Mouse (Mus musculus) forebrain, embryonic 12.5 days (tissue): ENCODE data around the gene Gm21904. TPM values are rescaled to one million over a fixed set of nuclear protein-coding genes. Genes with fewer than 3 reads are reported as not detected.
"Not testable (repeated sequence)": the region's sequence is repeated elsewhere in the genome, so short reads cannot be mapped to it uniquely, and the experiment has no call there.

Source experiments
- ATAC-seq: fragments of 200-750 bp; cut with Nextera tagmentation; 2 replicates; pipeline ENCODE4 v1.8.0; 2017; ENCODE audit warnings: moderate TSS enrichment; ENCODE audit not compliant: low FRiP score
- H3K27ac ChIP-seq: fragments of 300-500 bp; sonication (generic); 2 replicates; pipeline ENCODE4 v1.5.1; 2016; ENCODE audit warnings: mild to moderate bottlenecking
- H3K27me3 ChIP-seq: fragments of 300-500 bp; sonication (generic); 2 replicates; pipeline ENCODE4 v1.6.1; 2016; ENCODE audit warnings: mild to moderate bottlenecking
- H3K36me3 ChIP-seq: fragments of 300-500 bp; sonication (generic); replicated peaks from 2 replicates; pipeline ENCODE4 v1.6.1; 2016; ENCODE audit warnings: mild to moderate bottlenecking
- H3K4me1 ChIP-seq: fragments of 300-500 bp; sonication (generic); 2 replicates; pipeline ENCODE4 v1.6.1; 2016
- H3K4me2 ChIP-seq: fragments of 300-500 bp; sonication (generic); 2 replicates; pipeline ENCODE4 v1.6.1; 2016; ENCODE audit warnings: mild to moderate bottlenecking, moderate library complexity
- H3K4me3 ChIP-seq: fragments of 300-500 bp; sonication (generic); replicated peaks from 2 replicates; pipeline ENCODE4 v1.5.1; 2016; ENCODE audit warnings: mild to moderate bottlenecking
- H3K9ac ChIP-seq: fragments of 300-500 bp; sonication (generic); 2 replicates; pipeline ENCODE4 v1.6.1; 2016; ENCODE audit warnings: mild to moderate bottlenecking
- H3K9me3 ChIP-seq: fragments of 300-500 bp; sonication (generic); 2 replicates; pipeline ENCODE4 v1.6.1; 2016
- WGBS: fragments of 180-500 bp; shearing (Covaris S2); methylation state at CpG from one replicate; pipeline ENCODE4 v1.1.7; 2016; 5-methylcytosine and 5-hydroxymethylcytosine counted together
- polyA plus RNA-seq: library from polyadenylated mRNA; unstranded; fragments of >200 nt; fragmentation: Nextera tagmentation; extraction: Ambion mirVana; gene quantifications from 2 replicates; pipeline ENCODE4 v1.2.1, GENCODE M21; 2016

The Gm21904 gene
- polyA plus RNA-seq, result not detected in 2 replicates

DNA sequence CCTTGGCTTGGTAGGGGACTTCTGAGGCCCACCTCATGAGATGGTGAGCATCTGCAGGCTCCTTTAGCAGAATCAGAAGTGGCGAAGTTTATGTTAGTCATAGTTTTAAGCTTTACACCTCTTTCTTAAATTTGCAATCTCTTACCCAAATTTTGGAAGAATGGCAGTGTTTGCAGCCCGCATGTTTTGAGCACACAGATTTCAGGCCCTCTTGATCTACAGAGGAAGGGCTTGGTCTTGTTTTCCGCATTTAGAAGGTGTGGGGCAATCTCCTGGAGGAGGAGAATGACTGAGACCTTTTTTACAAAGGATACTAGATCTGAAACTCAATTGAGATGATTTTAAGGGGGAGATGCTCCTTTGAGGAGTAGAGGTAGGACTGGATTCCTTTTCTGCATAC is at the start of gene Gm21904:
Gm21904 (minus strand) TSS at position 101 of the 400 bp plus-strand sequence.
- not testable (repeated sequence) for H3K36me3 ChIP-seq, H3K9ac ChIP-seq, H3K9me3 ChIP-seq, H3K27me3 ChIP-seq, H3K27ac ChIP-seq, H3K4me3 ChIP-seq, H3K4me2 ChIP-seq, ATAC-seq, H3K4me1 ChIP-seq
- WGBS, result no CpG with 5 or more reads among the region's 3 CpGs

DNA sequence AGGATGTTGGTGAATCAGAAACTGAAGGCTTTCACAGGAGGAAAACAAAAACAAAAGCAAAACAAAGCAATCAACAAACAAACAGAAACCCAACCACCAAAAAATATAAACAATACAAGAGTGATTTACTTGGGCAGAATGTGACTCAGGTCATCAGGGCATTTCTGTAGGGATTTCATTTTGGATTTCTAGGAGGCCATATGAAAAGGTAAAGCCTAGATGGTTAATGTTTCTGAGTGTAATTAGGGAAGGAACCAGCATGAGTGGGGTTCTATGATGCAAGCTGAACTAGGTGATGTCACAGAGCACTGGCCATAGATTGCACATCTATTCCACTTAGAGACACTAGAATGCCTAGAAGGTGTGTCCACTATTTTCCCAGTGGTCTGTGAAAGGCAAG is 28.4 kb upstream of the Gm21904 start, which contains the start of the genes Gm20772 and Gm20831:
Gm20772 (plus strand) TSS at position 301 of the 400 bp plus-strand sequence.
Gm20831 (plus strand) TSS at position 301 of the 400 bp plus-strand sequence.
- H3K4me1 ChIP-seq, H3K9ac ChIP-seq, ATAC-seq, H3K27ac ChIP-seq, H3K36me3 ChIP-seq, H3K27me3 ChIP-seq, H3K9me3 ChIP-seq, H3K4me3 ChIP-seq, H3K4me2 ChIP-seq: not testable (repeated sequence)

Other genes with a start within 250 kb of the Gm21904 start
- not detected in 2 replicates for gene Gm20772, start 28.5 kb upstream of the Gm21904 start, polyA plus RNA-seq
- not detected in 2 replicates for gene Gm20831, start 28.5 kb upstream of the Gm21904 start, polyA plus RNA-seq
- not detected in 2 replicates for gene Srsy, start 91.1 kb upstream of the Gm21904 start, polyA plus RNA-seq
- not detected in 2 replicates for gene Gm21764, start 215.5 kb upstream of the Gm21904 start, polyA plus RNA-seq
- not detected in 2 replicates for gene Ssty1, start 242.8 kb upstream of the Gm21904 start, polyA plus RNA-seq